Mouse (Mus musculus): ENCODE measurements around the gene Fam217a.

DNA sequence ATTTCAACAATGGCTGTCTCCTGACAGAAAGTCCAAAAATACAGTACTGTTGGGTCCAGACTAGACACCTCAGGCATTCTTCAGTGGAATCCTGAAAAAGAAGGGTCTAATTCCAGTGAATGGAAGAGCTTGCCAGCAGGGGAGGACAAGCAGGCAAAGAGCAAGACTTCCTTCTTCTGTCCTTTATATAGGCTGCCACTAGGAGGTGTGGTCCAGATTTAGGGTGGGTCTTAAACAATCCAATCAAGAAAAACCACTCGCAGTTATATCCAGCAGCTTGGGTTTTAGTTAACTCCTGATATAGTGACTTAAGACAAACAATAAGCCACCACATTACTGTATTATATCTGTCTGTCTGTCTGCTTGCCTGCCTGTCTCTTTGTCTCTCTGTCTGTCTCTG is 49.7 kb upstream of the Fam217a start:
- TF ChIP-seq GATA1 (IDR thresholded peaks at IDR 0.05; ENCODE audit: borderline replicate concordance, low read length), result no peak
- no peak for TF ChIP-seq CTCF (IDR thresholded peaks at IDR 0.05; ENCODE audit: low read depth, low read length)
- no peak for TF ChIP-seq POLR2AphosphoS5 (IDR thresholded peaks at IDR 0.05; ENCODE audit: insufficient replicate concordance, low read depth, low read length)
- TF ChIP-seq TAL1 (conservative IDR thresholded peaks at IDR 0.05; ENCODE audit: low read depth, low read length), result no peak

Data from G1E (cell line).